Mouse (Mus musculus) MEL (cell line): ENCODE measurements around the gene Pard3b. TPM values are rescaled to one million over a fixed set of nuclear protein-coding genes. Genes with fewer than 3 reads are reported as not detected.

Experiments
- DNase-seq: peaks from one replicate; pipeline ENCODE4 v3.0.0; 2011; ENCODE audit warnings: low read depth, low spot score
- H3K27ac ChIP-seq: 2 replicates; pipeline ENCODE4 v1.5.1; 2012; ENCODE audit warnings: low read depth, mild to moderate bottlenecking, control low read depth, low read length, moderate library complexity; ENCODE audit not compliant: control insufficient read depth
- H3K27me3 ChIP-seq, 2 experiments: fragments of 150-350 bp in 1 of 2; sonication (generic) in 1 of 2; 2 replicates each; pipeline ENCODE4 v1.6.1; 2012; ENCODE audit warnings: low read length in 2 of 2, mild to moderate bottlenecking in 2 of 2, improper control_type of control experiment in 1 of 2, moderate library complexity in 1 of 2; ENCODE audit not compliant: insufficient read depth in 2 of 2, control insufficient read depth in 1 of 2
- H3K36me3 ChIP-seq, 2 experiments: 2 replicates each; pipeline ENCODE4 v1.6.1; 2012 to 2014; ENCODE audit warnings: low read length in 2 of 2, improper control_type of control experiment in 1 of 2, inconsistent platforms in 1 of 2, mild to moderate bottlenecking in 1 of 2; ENCODE audit not compliant: insufficient read depth in 2 of 2, control insufficient read depth in 1 of 2
- H3K4me1 ChIP-seq, 2 experiments: fragments of 150-350 bp in 1 of 2; sonication (generic) in 1 of 2; 2 replicates each; pipeline ENCODE4 v1.6.1; 2012; ENCODE audit warnings: low read length in 2 of 2, improper control_type of control experiment in 1 of 2, mild to moderate bottlenecking in 1 of 2; ENCODE audit not compliant: insufficient read depth in 2 of 2, control insufficient read depth in 1 of 2
- H3K4me3 ChIP-seq, 2 experiments: fragments of 150-350 bp in 1 of 2; sonication (generic) in 1 of 2; 2 replicates each; pipeline ENCODE4 v1.5.1; 2012; ENCODE audit warnings: low read depth in 2 of 2, low read length in 2 of 2, mild to moderate bottlenecking in 2 of 2, moderate library complexity in 2 of 2, control low read depth in 1 of 2, improper control_type of control experiment in 1 of 2; ENCODE audit not compliant: control insufficient read depth in 1 of 2, insufficient read depth in 1 of 2
- H3K79me2 ChIP-seq: 2 replicates; pipeline ENCODE4 v1.6.1; 2012; ENCODE audit warnings: mild to moderate bottlenecking, low read length, moderate library complexity; ENCODE audit not compliant: control insufficient read depth, poor library complexity, insufficient read depth
- H3K9ac ChIP-seq: 2 replicates; pipeline ENCODE4 v1.6.1; 2012; ENCODE audit warnings: low read depth, mild to moderate bottlenecking, control low read depth, low read length, moderate library complexity; ENCODE audit not compliant: control insufficient read depth, poor library complexity, severe bottlenecking
- H3K9me3 ChIP-seq: fragments of 150-350 bp; sonication (generic); replicated peaks from 2 replicates; pipeline ENCODE4 v1.6.1; 2012; ENCODE audit warnings: mild to moderate bottlenecking, low read length, improper control_type of control experiment, moderate library complexity; ENCODE audit not compliant: insufficient read depth
- BHLHE40 ChIP-seq: IDR thresholded peaks from 2 replicates; pipeline ENCODE4 v1.6.1; 2012; ENCODE audit warnings: low read depth, mild to moderate bottlenecking, inconsistent platforms, low read length, improper control_type of control experiment, borderline replicate concordance
- CTCF ChIP-seq, 3 experiments: IDR thresholded peaks in 2 of 3; conservative IDR thresholded peaks in 1 of 3; 2 replicates each; pipeline ENCODE4 v1.5.1; 2011 to 2012; ENCODE audit warnings: low read length in 3 of 3, low read depth in 2 of 3, mild to moderate bottlenecking in 2 of 3, improper control_type of control experiment in 1 of 3, inconsistent platforms in 1 of 3, mixed read lengths in 1 of 3, moderate library complexity in 1 of 3; ENCODE audit not compliant: control insufficient read depth in 1 of 3, insufficient read depth in 1 of 3, poor library complexity in 1 of 3, severe bottlenecking in 1 of 3
- E2F4 ChIP-seq: IDR thresholded peaks from 2 replicates; pipeline ENCODE4 v1.6.1; 2011; ENCODE audit warnings: low read depth, low read length, improper control_type of control experiment, borderline replicate concordance
- EP300 ChIP-seq, 2 experiments: IDR thresholded peaks; 2 replicates each; pipeline ENCODE4 v1.6.1; 2011; ENCODE audit warnings: improper control_type of control experiment in 2 of 2, low read length in 2 of 2, low read depth in 1 of 2, mild to moderate bottlenecking in 1 of 2
- GATA1 ChIP-seq: IDR thresholded peaks from 2 replicates; pipeline ENCODE4 v1.6.1; 2011; ENCODE audit warnings: low read depth, low read length, improper control_type of control experiment
- MAFK ChIP-seq: IDR thresholded peaks from 2 replicates; pipeline ENCODE4 v1.6.1; 2011; ENCODE audit warnings: low read depth, mild to moderate bottlenecking, low read length, improper control_type of control experiment, borderline replicate concordance
- MXI1 ChIP-seq: IDR thresholded peaks from 2 replicates; pipeline ENCODE4 v1.6.1; 2011; ENCODE audit warnings: mild to moderate bottlenecking, low read depth, low read length, improper control_type of control experiment
- MYC ChIP-seq: IDR thresholded peaks from 2 replicates; pipeline ENCODE4 v1.6.1; 2011; ENCODE audit warnings: low read depth, mild to moderate bottlenecking, low read length, improper control_type of control experiment, moderate library complexity
- NELFE ChIP-seq: IDR thresholded peaks from 2 replicates; pipeline ENCODE4 v1.6.1; 2011; ENCODE audit warnings: low read depth, low read length, improper control_type of control experiment
- POLR2AphosphoS2 ChIP-seq: IDR thresholded peaks from 2 replicates; pipeline ENCODE4 v1.6.1; 2011; ENCODE audit warnings: low read length, improper control_type of control experiment
- RCOR1 ChIP-seq: IDR thresholded peaks from 2 replicates; pipeline ENCODE4 v1.6.1; 2012; ENCODE audit warnings: low read depth, mild to moderate bottlenecking, inconsistent platforms, low read length, improper control_type of control experiment
- SMC3 ChIP-seq: IDR thresholded peaks from 2 replicates; pipeline ENCODE4 v1.6.1; 2011; ENCODE audit warnings: low read depth, low read length, improper control_type of control experiment
- TCF12 ChIP-seq: IDR thresholded peaks from 2 replicates; pipeline ENCODE4 v1.6.1; 2014; ENCODE audit warnings: low read depth, mild to moderate bottlenecking, inconsistent platforms, low read length, improper control_type of control experiment, moderate library complexity
- UBTF ChIP-seq: IDR thresholded peaks from 2 replicates; pipeline ENCODE4 v1.6.1; 2012; ENCODE audit warnings: low read depth, mild to moderate bottlenecking, inconsistent platforms, low read length, improper control_type of control experiment, moderate library complexity, borderline replicate concordance; ENCODE audit not compliant: insufficient read depth
- USF1 ChIP-seq: IDR thresholded peaks from 2 replicates; pipeline ENCODE4 v1.6.1; 2014; ENCODE audit warnings: low read depth, mild to moderate bottlenecking, inconsistent platforms, low read length, improper control_type of control experiment, moderate library complexity
- ZKSCAN1 ChIP-seq: IDR thresholded peaks from 2 replicates; pipeline ENCODE4 v1.6.1; 2012; ENCODE audit warnings: low read depth, mild to moderate bottlenecking, inconsistent platforms, low read length, improper control_type of control experiment, moderate library complexity
- ZNF384 ChIP-seq: IDR thresholded peaks from 2 replicates; pipeline ENCODE4 v1.6.1; 2012; ENCODE audit warnings: low read depth, mild to moderate bottlenecking, inconsistent platforms, low read length, improper control_type of control experiment
- polyA plus RNA-seq, 2 experiments: library from polyadenylated mRNA; stranded (reverse) in 1 of 2; unstranded in 1 of 2; fragments of >175 nt in 1 of 2; fragments of >200 nt in 1 of 2; gene quantifications; 2 replicates each; pipeline versions ENCODE4 v1.2.1 to v1.2.4; 2012; ENCODE audit warnings: low replicate concordance in 2 of 2, low read depth in 1 of 2; ENCODE audit not compliant: insufficient read length in 2 of 2, insufficient read depth in 1 of 2, missing spikeins in 1 of 2
- total RNA-seq: library from RNA; depleted of rRNA; stranded (reverse); fragments of 300-350 nt; gene quantifications from 2 replicates; pipeline ENCODE4 v1.2.3, GENCODE M21; 2012

Pard3b gene
- total and polyA plus RNA-seq, 3 experiments = not detected

DNA sequence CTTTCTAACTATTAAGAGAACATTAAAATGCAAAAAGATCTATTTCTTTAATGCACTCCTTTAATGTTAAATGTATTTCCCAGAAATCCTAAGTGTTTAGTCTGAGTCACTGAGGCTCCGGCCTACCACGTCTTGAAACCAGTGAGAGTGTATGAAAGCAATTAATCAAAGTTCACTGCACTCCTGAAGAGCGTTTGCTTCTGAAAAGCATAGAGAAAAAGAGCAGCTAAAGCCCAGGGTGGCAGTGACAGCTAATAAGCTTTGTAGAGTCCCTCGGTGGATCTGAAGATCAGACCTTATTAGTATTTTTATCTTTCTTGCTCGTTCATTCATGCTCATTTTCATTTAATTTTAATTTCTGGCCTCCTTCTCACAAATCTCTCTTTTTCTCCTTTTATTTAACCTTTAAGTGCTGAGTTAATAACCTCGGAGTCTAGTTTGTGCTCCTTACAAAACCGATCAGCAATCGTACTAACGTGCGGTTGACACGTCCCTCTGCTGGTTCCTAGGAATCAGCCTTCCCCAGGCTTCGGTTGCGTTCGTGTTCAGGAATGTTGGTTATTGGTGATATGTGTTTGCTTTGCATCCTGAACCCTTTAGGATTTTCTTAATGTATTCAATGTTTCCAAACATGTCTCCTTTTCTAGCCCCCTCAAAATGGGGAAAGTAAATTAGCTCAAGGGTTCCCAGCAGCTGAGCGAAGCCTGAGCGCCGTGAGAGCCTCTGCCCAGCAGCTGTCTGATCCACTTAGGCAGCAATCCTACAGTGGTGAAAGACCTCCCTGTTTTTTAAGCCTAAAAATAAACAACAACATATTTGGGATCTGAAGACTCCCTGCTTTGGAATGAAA is 790.9 kb downstream of the Pard3b start:
- no peak overlapping the region for H3K4me3 ChIP-seq
- no peak overlapping the region for H3K27ac ChIP-seq
- no peaks in the 10 kb centered on the region for H3K4me1 ChIP-seq
- no peak for TF ChIP-seq MAFK
- TF ChIP-seq USF1 = no peak
- TF ChIP-seq POLR2AphosphoS2 = no peak
- no peak for TF ChIP-seq RCOR1
- TF ChIP-seq UBTF = no peak
- no peak for TF ChIP-seq SMC3
- TF ChIP-seq GATA1 = no peak
- TF ChIP-seq EP300 (IDR thresholded peaks at IDR 0.05; ENCODE audit: low read depth in 1 of 2, low read length in 2 of 2) = no peak
- no peak for TF ChIP-seq NELFE
- no peak for TF ChIP-seq MYC
- no peak for TF ChIP-seq TCF12
- TF ChIP-seq E2F4 = no peak
- no peak for TF ChIP-seq CTCF (IDR thresholded peaks at IDR 0.05 in 2 of 3, conservative IDR thresholded peaks at IDR 0.05 in 1 of 3; ENCODE audit: control insufficient read depth in 1 of 3, insufficient read depth in 1 of 3, low read depth in 2 of 3, low read length in 3 of 3, poor library complexity in 1 of 3, severe bottlenecking in 1 of 3)
- TF ChIP-seq MXI1 = no peak
- TF ChIP-seq ZKSCAN1 = no peak
- no peaks in the 10 kb centered on the region for H3K27me3 ChIP-seq
- H3K79me2 ChIP-seq = no peaks in the 10 kb centered on the region
- no peak overlapping the region for H3K9ac ChIP-seq
- DNase-seq = no peak
- H3K36me3 ChIP-seq = no peaks in the 10 kb centered on the region
- no peaks in the 10 kb centered on the region for H3K9me3 ChIP-seq

DNA sequence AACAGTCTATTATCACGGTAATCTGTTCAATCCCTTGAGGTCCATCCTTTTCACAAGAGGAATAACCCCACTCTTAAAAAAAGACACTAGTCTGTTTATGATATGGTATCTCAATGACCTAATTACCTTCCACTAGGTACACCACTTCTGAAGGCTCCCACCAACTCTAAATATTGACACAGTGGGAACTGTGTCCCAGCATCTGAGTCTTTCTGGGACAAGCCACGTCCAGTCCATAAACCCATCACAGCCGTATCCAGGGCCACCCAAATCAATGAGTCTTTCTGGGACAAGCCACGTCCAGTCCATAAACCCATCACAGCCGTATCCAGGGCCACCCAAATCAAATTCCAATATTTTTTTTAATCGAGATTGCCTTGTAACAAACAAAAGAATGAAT is 792.4 kb downstream of the Pard3b start:
- DNase-seq = no peak
- no peak overlapping the region for H3K4me3 ChIP-seq
- no peak for TF ChIP-seq ZNF384
- no peak for TF ChIP-seq CTCF (IDR thresholded peaks at IDR 0.05 in 2 of 3, conservative IDR thresholded peaks at IDR 0.05 in 1 of 3; ENCODE audit: control insufficient read depth in 1 of 3, insufficient read depth in 1 of 3, low read depth in 2 of 3, low read length in 3 of 3, poor library complexity in 1 of 3, severe bottlenecking in 1 of 3)
- TF ChIP-seq RCOR1 = no peak
- TF ChIP-seq BHLHE40 = no peak
- H3K9me3 ChIP-seq = no peaks in the 10 kb centered on the region
- H3K27ac ChIP-seq = no peak overlapping the region
- no peak overlapping the region for H3K9ac ChIP-seq
- H3K79me2 ChIP-seq = no peaks in the 10 kb centered on the region
- H3K27me3 ChIP-seq = no peaks in the 10 kb centered on the region
- no peaks in the 10 kb centered on the region for H3K4me1 ChIP-seq
- H3K36me3 ChIP-seq = no peaks in the 10 kb centered on the region
